Mouse (Mus musculus) lung, postnatal 0 days (tissue): ENCODE measurements around the gene Snx17. TPM values are rescaled to one million over a fixed set of nuclear protein-coding genes. Genes with fewer than 3 reads are reported as not detected.

Experiments used
- ATAC-seq: fragments of 200-750 bp; cut with Nextera tagmentation; 2 replicates; pipeline ENCODE4 v1.8.0; 2017; ENCODE audit warnings: moderate library complexity
- DNase-seq: peaks from one replicate; pipeline ENCODE4 v3.0.0-alpha.2; 2016; ENCODE audit warnings: low spot score
- H3K27ac ChIP-seq: fragments of 300-500 bp; sonication (generic); 2 replicates; pipeline ENCODE4 v1.5.1; 2014; ENCODE audit warnings: antibody characterized with exemption, mild to moderate bottlenecking, low read length, mixed read lengths
- H3K27me3 ChIP-seq: fragments of 300-500 bp; sonication (generic); replicated peaks from 2 replicates; pipeline ENCODE4 v1.6.1; 2014; ENCODE audit warnings: low read length, mixed read lengths; ENCODE audit not compliant: insufficient read depth
- H3K36me3 ChIP-seq: fragments of 300-500 bp; sonication (generic); 2 replicates; pipeline ENCODE4 v1.6.1; 2014; ENCODE audit warnings: low read length, mixed read lengths; ENCODE audit not compliant: insufficient read depth
- H3K4me1 ChIP-seq: fragments of 300-500 bp; sonication (generic); 2 replicates; pipeline ENCODE4 v1.6.1; 2014; ENCODE audit warnings: antibody characterized with exemption, low read depth, low read length, mixed read lengths; ENCODE audit not compliant: insufficient read depth
- H3K4me2 ChIP-seq: fragments of 300-500 bp; sonication (generic); replicated peaks from 2 replicates; pipeline ENCODE4 v1.6.1; 2014; ENCODE audit warnings: low read depth, mild to moderate bottlenecking, low read length, moderate library complexity, mixed read lengths
- H3K4me3 ChIP-seq: fragments of 300-500 bp; sonication (generic); 2 replicates; pipeline ENCODE4 v1.5.1; 2014; ENCODE audit warnings: low read depth, low read length
- H3K9ac ChIP-seq: fragments of 300-500 bp; sonication (generic); replicated peaks from 2 replicates; pipeline ENCODE4 v1.6.1; 2014; ENCODE audit warnings: low read depth, mild to moderate bottlenecking
- H3K9me3 ChIP-seq: fragments of 300-500 bp; sonication (generic); 2 replicates; pipeline ENCODE4 v1.6.1; 2016; ENCODE audit warnings: low read length, mixed read lengths
- CTCF ChIP-seq: IDR thresholded peaks from 2 replicates; pipeline ENCODE4 v1.5.1; 2016; ENCODE audit warnings: antibody characterized with exemption, mild to moderate bottlenecking
- EP300 ChIP-seq: IDR thresholded peaks from 2 replicates; pipeline ENCODE4 v1.6.1; 2016; ENCODE audit warnings: antibody characterized with exemption, mild to moderate bottlenecking, control low read depth
- WGBS: fragments of 180-500 bp; shearing (Covaris S2); extraction: QIAGEN DNeasy Blood & Tissue Kit; methylation state at CpG from one replicate; pipeline ENCODE4 v1.1.7; 2014; 5-methylcytosine and 5-hydroxymethylcytosine counted together
- polyA plus RNA-seq: library from polyadenylated mRNA; unstranded; fragments of >200 nt; fragmentation: Nextera tagmentation; extraction: Ambion mirVana; gene quantifications from 2 replicates; pipeline ENCODE4 v1.2.1, GENCODE M21; 2015

Gene Snx17
- 103 and 106 TPM in 2 replicates for polyA plus RNA-seq

GRCm38 (mm10) chr5:31192939-31193630, at the start of gene Snx17, which contains the start of gene Eif2b4:
Gene Snx17, plus strand, starts transcription at chr5:31193227.
Gene Eif2b4, minus strand, starts transcription at chr5:31193430.
- under 1% methylated on average over 48 of the region's 48 CpGs for WGBS
- Histone ChIP-seq H3K4me1 (no peaks in the 10 kb centered on the region; the same call in 1 of the 2 replicates), H3K36me3 (peaks cover 38% of the 10 kb centered on the region), H3K4me3 (peak within 1 kb of the TSS; percentile 77), H3K9me3 (no peaks in the 10 kb centered on the region), H3K27me3 (no peaks in the 10 kb centered on the region), H3K9ac (peak within 1 kb of the TSS; percentile 81), H3K4me2 (peak within 1 kb of the TSS; percentile 69), H3K27ac (peak within 1 kb of the TSS; percentile 90)
- TF ChIP-seq CTCF, result peak; percentile 79
- TF ChIP-seq EP300, result no peak
- DNase-seq, result peak; percentile 98
- peak; percentile 98 for ATAC-seq

GRCm38 (mm10) chr5:31149781-31150180, 43.2 kb upstream of the Snx17 start:
- H3K36me3 ChIP-seq, result no peaks in the 10 kb centered on the region
- no peak overlapping the region for H3K9ac ChIP-seq
- ATAC-seq (no peak), DNase-seq (peak; percentile 8)
- H3K4me2 ChIP-seq, result no peak overlapping the region
- H3K4me1 ChIP-seq, result peaks cover 8% of the 10 kb centered on the region; the same call in 1 of the 2 replicates
- no peak overlapping the region for H3K27ac ChIP-seq
- no peaks in the 10 kb centered on the region for H3K27me3 ChIP-seq
- TF ChIP-seq CTCF (no peak), EP300 (no peak)
- H3K9me3 ChIP-seq, result no peaks in the 10 kb centered on the region
- WGBS, result 58% methylated on average over 4 of the region's 4 CpGs
- H3K4me3 ChIP-seq, result no peak overlapping the region

GRCm38 (mm10) chr5:31151746-31152145, 41.3 kb upstream of the Snx17 start:
- TF ChIP-seq CTCF (peak; percentile 36; the same call in 1 of the 2 replicates), EP300 (no peak)
- H3K9me3 ChIP-seq, result no peaks in the 10 kb centered on the region
- no peak overlapping the region for H3K4me3 ChIP-seq
- H3K4me2 ChIP-seq, result no peak overlapping the region
- no peak for ATAC-seq
- H3K36me3 ChIP-seq, result peaks cover under 1% of the 10 kb centered on the region; the same call in 1 of the 2 replicates
- peak; percentile 14 for DNase-seq
- H3K27me3 ChIP-seq, result no peaks in the 10 kb centered on the region
- H3K4me1 ChIP-seq, result peaks cover 8% of the 10 kb centered on the region; the same call in 1 of the 2 replicates
- no peak overlapping the region for H3K9ac ChIP-seq
- H3K27ac ChIP-seq, result no peak overlapping the region
- 73% methylated on average over 3 of the region's 3 CpGs for WGBS

- TF ChIP-seq CTCF (no peak), EP300 (no peak)
- Histone ChIP-seq H3K9me3 (no peaks in the 10 kb centered on the region), H3K27ac (peak overlapping the region; percentile 81; the same call in 1 of the 2 replicates), H3K4me2 (peak overlapping the region; percentile 64), H3K4me1 (peaks cover 8% of the 10 kb centered on the region; the same call in 1 of the 2 replicates), H3K36me3 (peaks cover 16% of the 10 kb centered on the region), H3K4me3 (peak overlapping the region; percentile 63), H3K9ac (peak overlapping the region; percentile 73), H3K27me3 (no peaks in the 10 kb centered on the region)
- ATAC-seq, result peak; percentile 16
- DNase-seq, result no peak
- 27% methylated on average over 6 of the region's 6 CpGs for WGBS
Observed at GRCm38 (mm10) chr5:31153516-31154151, 39.4 kb upstream of the Snx17 start.

- under 1% methylated on average over 19 of the region's 19 CpGs for WGBS
- TF ChIP-seq EP300 (no peak), CTCF (no peak)
Observed at GRCm38 (mm10) chr5:31154152-31154553, 38.9 kb upstream of the Snx17 start, which contains the start of gene Mpv17. Gene Mpv17, minus strand, starts transcription at chr5:31154251.

GRCm38 (mm10) chr5:31162462-31162861, 30.6 kb upstream of the Snx17 start:
- H3K9me3 ChIP-seq, result no peaks in the 10 kb centered on the region
- H3K36me3 ChIP-seq, result peaks cover 60% of the 10 kb centered on the region
- H3K9ac ChIP-seq, result no peak overlapping the region
- ATAC-seq (no peak), DNase-seq (no peak)
- no peaks in the 10 kb centered on the region for H3K4me1 ChIP-seq
- H3K4me3 ChIP-seq, result no peak overlapping the region
- H3K4me2 ChIP-seq, result no peak overlapping the region
- no peak overlapping the region for H3K27ac ChIP-seq
- H3K27me3 ChIP-seq, result no peaks in the 10 kb centered on the region
- TF ChIP-seq CTCF (no peak), EP300 (no peak)

More at GRCm38 (mm10) chr5:31154152-31154553, 38.9 kb upstream of the Snx17 start, which contains the start of gene Mpv17:
- Histone ChIP-seq H3K4me2 (peak within 1 kb of the TSS; percentile 64), H3K9ac (peak within 1 kb of the TSS; percentile 73), H3K4me3 (peak within 1 kb of the TSS; percentile 63), H3K4me1 (peaks cover 8% of the 10 kb centered on the region; the same call in 1 of the 2 replicates), H3K27me3 (no peaks in the 10 kb centered on the region), H3K9me3 (no peaks in the 10 kb centered on the region), H3K36me3 (peaks cover 19% of the 10 kb centered on the region), H3K27ac (peak within 1 kb of the TSS; percentile 81)
- ATAC-seq, result peak; percentile 98
- peak; percentile 97 for DNase-seq
